Mouse (Mus musculus): ENCODE measurements around the gene Dcp1b. TPM values are rescaled to one million over a fixed set of nuclear protein-coding genes. Genes with fewer than 3 reads are reported as not detected.
"Not testable (repeated sequence)": the region's sequence is repeated elsewhere in the genome, so short reads cannot be mapped to it uniquely, and the experiment has no call there.

Gene Dcp1b
- polyA plus RNA-seq, 1 experiment = not detected

DNA sequence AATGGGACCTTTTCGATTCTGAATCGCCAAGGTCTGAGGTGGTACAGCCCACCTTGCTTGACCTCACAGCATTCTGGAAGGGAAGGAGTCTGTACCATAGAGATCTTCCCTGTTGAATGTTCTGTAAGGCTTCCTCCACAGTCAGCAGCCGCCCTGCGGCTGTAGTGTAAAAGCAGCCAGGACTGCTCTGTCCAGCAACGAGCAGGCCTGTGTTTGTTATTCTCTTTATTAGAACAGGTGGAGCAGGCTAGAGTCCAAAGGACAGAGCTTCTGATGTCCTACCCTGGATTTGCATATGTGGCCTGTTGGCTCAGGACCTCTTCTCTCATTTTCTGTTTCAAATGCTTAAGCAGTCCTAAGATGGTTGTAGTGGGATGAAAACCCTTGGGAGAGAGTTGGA, 25.3 kb downstream of the Dcp1b start:
- no peak overlapping the region for H3K4me3 ChIP-seq (ENCODE audit: insufficient read depth, low read depth, low read length)
- TF ChIP-seq CTCF (IDR thresholded peaks at IDR 0.05; ENCODE audit: insufficient read depth, low read depth, low read length) (no peak), POLR2A (IDR thresholded peaks at IDR 0.05; ENCODE audit: insufficient read depth, low read depth, low read length) (no peak)
- peak overlapping the region; percentile 71 for H3K27ac ChIP-seq (ENCODE audit: insufficient read depth, low read depth, low read length)
- WGBS = 77% methylated on average over 5 of the region's 5 CpGs
- peaks cover 13% of the 10 kb centered on the region for H3K4me1 ChIP-seq (ENCODE audit: control insufficient read depth, insufficient read depth, low read length)

GRCm38 (mm10) chr6:119201575-119201974, 26.5 kb downstream of the Dcp1b start:
- TF ChIP-seq POLR2A (IDR thresholded peaks at IDR 0.05; ENCODE audit: insufficient read depth, low read depth, low read length) (no peak), CTCF (IDR thresholded peaks at IDR 0.05; ENCODE audit: insufficient read depth, low read depth, low read length) (no peak)
- peaks cover 13% of the 10 kb centered on the region for H3K4me1 ChIP-seq (ENCODE audit: control insufficient read depth, insufficient read depth, low read length)
- no peak overlapping the region for H3K4me3 ChIP-seq (ENCODE audit: insufficient read depth, low read depth, low read length)
- H3K27ac ChIP-seq (ENCODE audit: insufficient read depth, low read depth, low read length) = no peak overlapping the region
- 83% methylated on average over 4 of the region's 4 CpGs for WGBS

GRCm38 (mm10) chr6:119204286-119204685, 29.2 kb downstream of the Dcp1b start:
- 94% methylated on average over 7 of the region's 7 CpGs for WGBS
- H3K27ac ChIP-seq (ENCODE audit: insufficient read depth, low read depth, low read length) = no peak overlapping the region
- TF ChIP-seq POLR2A (IDR thresholded peaks at IDR 0.05; ENCODE audit: insufficient read depth, low read depth, low read length) = no peak
- TF ChIP-seq CTCF (IDR thresholded peaks at IDR 0.05; ENCODE audit: insufficient read depth, low read depth, low read length) = no peak
- no peak overlapping the region for H3K4me3 ChIP-seq (ENCODE audit: insufficient read depth, low read depth, low read length)
- peaks cover 12% of the 10 kb centered on the region for H3K4me1 ChIP-seq (ENCODE audit: control insufficient read depth, insufficient read depth, low read length)

DNA sequence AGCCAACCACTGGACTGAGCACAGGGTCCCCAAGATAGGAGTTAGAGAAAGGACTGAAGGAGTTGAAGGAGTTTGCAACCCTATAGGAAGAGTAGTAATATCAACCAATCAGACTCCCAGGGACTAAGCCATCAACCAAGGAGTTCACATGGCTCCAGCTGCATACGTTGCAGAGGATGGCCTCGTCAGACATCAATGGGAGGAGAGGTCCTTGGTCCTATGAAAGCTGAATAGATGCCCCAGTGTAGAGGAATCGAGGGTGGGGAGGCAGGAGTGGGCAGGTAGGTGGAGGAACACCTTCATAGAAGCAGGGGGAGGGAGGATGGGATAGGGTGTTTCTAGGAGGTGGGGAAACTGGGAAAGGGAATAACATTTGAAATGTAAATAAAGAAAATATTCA, 29.9 kb downstream of the Dcp1b start:
- TF ChIP-seq CTCF (IDR thresholded peaks at IDR 0.05; ENCODE audit: insufficient read depth, low read depth, low read length) (no peak), POLR2A (IDR thresholded peaks at IDR 0.05; ENCODE audit: insufficient read depth, low read depth, low read length) (no peak)

DNA sequence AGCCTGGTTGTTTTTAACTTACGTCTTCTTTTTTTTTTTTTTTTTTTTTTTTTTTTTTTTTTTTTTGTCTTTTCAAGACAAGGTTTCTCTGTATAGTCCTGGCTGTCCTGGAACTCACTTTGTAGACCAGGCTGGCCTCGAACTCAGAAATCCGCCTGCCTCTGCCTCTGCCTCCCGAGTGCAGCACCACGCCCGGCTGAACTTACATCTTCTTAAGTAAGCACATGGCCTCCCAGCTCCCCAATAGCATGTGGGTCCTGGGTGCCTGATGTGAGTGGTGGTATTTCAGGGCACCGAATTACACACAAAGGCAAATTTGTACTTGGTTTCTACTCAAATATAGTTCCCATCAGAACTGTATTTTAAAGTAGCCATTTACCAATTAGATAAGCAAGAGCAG, 31.0 kb downstream of the Dcp1b start:
- 85% methylated on average over 7 of the region's 7 CpGs for WGBS
- not testable (repeated sequence) for H3K4me3 ChIP-seq (ENCODE audit: insufficient read depth, low read depth, low read length); H3K27ac ChIP-seq (ENCODE audit: insufficient read depth, low read depth, low read length); H3K4me1 ChIP-seq (ENCODE audit: control insufficient read depth, insufficient read depth, low read length)

More for the DNA sequence above, 29.9 kb downstream of the Dcp1b start:
- no peak overlapping the region for H3K27ac ChIP-seq (ENCODE audit: insufficient read depth, low read depth, low read length)
- WGBS = 71% methylated on average over 3 of the region's 3 CpGs
- no peak overlapping the region for H3K4me3 ChIP-seq (ENCODE audit: insufficient read depth, low read depth, low read length)
- peaks cover 9% of the 10 kb centered on the region; the same call in 1 of the 2 replicates for H3K4me1 ChIP-seq (ENCODE audit: control insufficient read depth, insufficient read depth, low read length)

DNA sequence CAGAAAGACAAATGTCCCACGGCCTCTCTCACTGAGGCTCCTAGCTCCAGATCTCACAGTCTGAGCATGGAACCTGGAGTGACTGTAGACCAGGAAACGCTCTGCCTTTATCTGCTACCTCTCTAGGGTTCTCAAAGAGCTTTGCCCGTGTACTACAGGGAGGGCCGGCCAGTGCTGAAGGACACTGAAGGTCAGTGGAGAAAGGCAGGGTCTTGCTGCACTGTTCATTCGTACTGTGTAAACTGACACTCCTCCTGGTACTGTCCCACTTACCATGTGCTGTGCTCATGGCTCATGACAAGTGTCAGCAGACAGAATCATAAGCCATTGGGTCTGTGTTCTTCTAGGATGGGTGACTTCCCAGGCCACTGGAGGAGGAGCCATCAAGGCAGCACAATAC, 38.3 kb downstream of the Dcp1b start:
- WGBS = 89% methylated on average over 5 of the region's 5 CpGs
- Histone ChIP-seq H3K4me3 (ENCODE audit: insufficient read depth, low read depth, low read length) (no peak overlapping the region), H3K27ac (ENCODE audit: insufficient read depth, low read depth, low read length) (peak overlapping the region; percentile 39), H3K4me1 (ENCODE audit: control insufficient read depth, insufficient read depth, low read length) (peaks cover 30% of the 10 kb centered on the region)
- TF ChIP-seq POLR2A (IDR thresholded peaks at IDR 0.05; ENCODE audit: insufficient read depth, low read depth, low read length) (no peak), CTCF (IDR thresholded peaks at IDR 0.05; ENCODE audit: insufficient read depth, low read depth, low read length) (no peak)

DNA sequence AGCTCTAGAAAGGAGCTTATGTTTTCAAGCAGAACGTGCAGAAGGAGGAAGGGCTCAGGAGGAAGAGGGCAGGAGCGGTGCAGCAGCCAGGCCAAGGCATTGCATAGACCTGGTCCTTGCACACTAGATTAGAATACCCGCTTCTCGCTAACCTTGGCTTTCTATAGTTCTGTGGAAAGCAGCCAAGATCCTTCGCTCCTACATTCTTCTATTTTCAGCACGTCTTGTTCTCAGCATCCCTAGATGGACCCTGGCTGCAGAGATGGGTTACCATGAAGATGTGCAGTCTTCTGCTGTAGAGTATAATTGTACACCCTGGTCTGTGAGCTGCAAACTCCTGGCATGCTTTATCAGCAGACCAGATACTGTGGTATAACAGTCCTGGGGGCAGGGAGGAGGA, 39.1 kb downstream of the Dcp1b start:
- Histone ChIP-seq H3K4me1 (ENCODE audit: control insufficient read depth, insufficient read depth, low read length) (peaks cover 33% of the 10 kb centered on the region), H3K4me3 (ENCODE audit: insufficient read depth, low read depth, low read length) (no peak overlapping the region), H3K27ac (ENCODE audit: insufficient read depth, low read depth, low read length) (peak overlapping the region; percentile 49)
- TF ChIP-seq CTCF (IDR thresholded peaks at IDR 0.05; ENCODE audit: insufficient read depth, low read depth, low read length) (no peak), POLR2A (IDR thresholded peaks at IDR 0.05; ENCODE audit: insufficient read depth, low read depth, low read length) (no peak)
- 30% methylated on average over 6 of the region's 6 CpGs for WGBS

DNA sequence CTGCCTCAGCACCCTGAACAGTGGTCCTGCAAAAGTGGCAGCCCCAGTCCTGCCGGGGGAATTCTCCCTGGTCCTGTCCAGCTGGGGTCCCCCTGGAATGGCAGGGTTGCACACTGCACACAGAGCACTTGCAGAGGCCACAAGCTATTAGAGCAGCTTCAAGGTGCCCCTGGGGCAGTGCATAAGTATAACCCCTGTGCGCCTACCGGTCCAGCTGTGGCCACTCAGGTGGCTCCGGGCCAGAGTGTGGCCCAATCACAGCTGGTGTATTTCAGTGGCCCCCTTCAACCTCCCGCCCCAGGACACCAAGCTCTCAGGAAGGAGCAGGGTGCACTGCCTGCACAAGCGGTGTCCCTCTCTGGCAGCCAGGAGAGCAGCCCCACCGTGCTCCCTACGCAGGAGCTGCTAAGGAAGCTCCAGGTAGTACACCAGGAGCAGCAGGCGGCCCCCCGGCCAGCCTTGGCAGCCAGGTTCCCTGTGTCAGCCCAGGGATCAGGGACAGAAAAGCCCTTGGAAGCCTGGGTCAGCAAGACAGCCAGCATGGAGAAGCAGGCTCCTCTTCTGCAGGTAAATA, 40.1 kb downstream of the Dcp1b start:
- TF ChIP-seq POLR2A (IDR thresholded peaks at IDR 0.05; ENCODE audit: insufficient read depth, low read depth, low read length) (no peak), CTCF (IDR thresholded peaks at IDR 0.05; ENCODE audit: insufficient read depth, low read depth, low read length) (no peak)
- H3K27ac ChIP-seq (ENCODE audit: insufficient read depth, low read depth, low read length) = peak overlapping the region; percentile 49
- H3K4me3 ChIP-seq (ENCODE audit: insufficient read depth, low read depth, low read length) = no peak overlapping the region
- 92% methylated on average over 10 of the region's 10 CpGs for WGBS
- peaks cover 40% of the 10 kb centered on the region for H3K4me1 ChIP-seq (ENCODE audit: control insufficient read depth, insufficient read depth, low read length)

DNA sequence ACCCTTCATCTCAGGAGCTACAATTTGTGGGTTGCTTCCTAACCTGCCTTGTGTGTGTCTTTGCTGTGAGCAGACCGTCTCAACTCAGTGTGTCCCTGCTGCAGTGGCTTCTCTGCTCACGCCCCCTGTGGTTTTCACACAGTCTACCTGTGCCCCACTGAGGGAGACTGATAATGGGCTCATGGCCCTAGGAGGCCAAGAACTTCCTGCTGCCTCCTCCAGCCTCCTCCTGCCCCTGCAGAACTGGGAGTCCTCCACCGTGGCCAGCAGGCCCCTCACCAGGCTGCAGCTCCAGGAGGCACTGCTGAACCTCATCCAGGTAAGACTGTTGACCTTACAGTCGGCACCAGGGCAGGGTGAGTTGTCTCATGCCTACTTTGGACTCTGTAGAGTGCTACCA, 42.6 kb downstream of the Dcp1b start:
- H3K27ac ChIP-seq (ENCODE audit: insufficient read depth, low read depth, low read length) = peak overlapping the region; percentile 58
- TF ChIP-seq POLR2A (IDR thresholded peaks at IDR 0.05; ENCODE audit: insufficient read depth, low read depth, low read length) (no peak), CTCF (IDR thresholded peaks at IDR 0.05; ENCODE audit: insufficient read depth, low read depth, low read length) (no peak)
- WGBS = 71% methylated on average over 4 of the region's 4 CpGs
- no peak overlapping the region for H3K4me3 ChIP-seq (ENCODE audit: insufficient read depth, low read depth, low read length)
- H3K4me1 ChIP-seq (ENCODE audit: control insufficient read depth, insufficient read depth, low read length) = peaks cover 48% of the 10 kb centered on the region

GRCm38 (mm10) chr6:119218591-119218990, 43.5 kb downstream of the Dcp1b start:
- Histone ChIP-seq H3K27ac (ENCODE audit: insufficient read depth, low read depth, low read length) (peak overlapping the region; percentile 72), H3K4me1 (ENCODE audit: control insufficient read depth, insufficient read depth, low read length) (peaks cover 43% of the 10 kb centered on the region), H3K4me3 (ENCODE audit: insufficient read depth, low read depth, low read length) (no peak overlapping the region)
- TF ChIP-seq CTCF (IDR thresholded peaks at IDR 0.05; ENCODE audit: insufficient read depth, low read depth, low read length) (no peak), POLR2A (IDR thresholded peaks at IDR 0.05; ENCODE audit: insufficient read depth, low read depth, low read length) (no peak)
- WGBS = 55% methylated on average over 5 of the region's 5 CpGs

All from olfactory bulb, adult 2 months (tissue).